Mouse (Mus musculus): Measurements from ENCODE around the gene Asxl1. TPM values are rescaled to one million over a fixed set of nuclear protein-coding genes. Genes with fewer than 3 reads are reported as not detected.

Gene Asxl1
- polyA plus RNA-seq, 1 experiment from 2014 or later: 9.0 TPM

DNA sequence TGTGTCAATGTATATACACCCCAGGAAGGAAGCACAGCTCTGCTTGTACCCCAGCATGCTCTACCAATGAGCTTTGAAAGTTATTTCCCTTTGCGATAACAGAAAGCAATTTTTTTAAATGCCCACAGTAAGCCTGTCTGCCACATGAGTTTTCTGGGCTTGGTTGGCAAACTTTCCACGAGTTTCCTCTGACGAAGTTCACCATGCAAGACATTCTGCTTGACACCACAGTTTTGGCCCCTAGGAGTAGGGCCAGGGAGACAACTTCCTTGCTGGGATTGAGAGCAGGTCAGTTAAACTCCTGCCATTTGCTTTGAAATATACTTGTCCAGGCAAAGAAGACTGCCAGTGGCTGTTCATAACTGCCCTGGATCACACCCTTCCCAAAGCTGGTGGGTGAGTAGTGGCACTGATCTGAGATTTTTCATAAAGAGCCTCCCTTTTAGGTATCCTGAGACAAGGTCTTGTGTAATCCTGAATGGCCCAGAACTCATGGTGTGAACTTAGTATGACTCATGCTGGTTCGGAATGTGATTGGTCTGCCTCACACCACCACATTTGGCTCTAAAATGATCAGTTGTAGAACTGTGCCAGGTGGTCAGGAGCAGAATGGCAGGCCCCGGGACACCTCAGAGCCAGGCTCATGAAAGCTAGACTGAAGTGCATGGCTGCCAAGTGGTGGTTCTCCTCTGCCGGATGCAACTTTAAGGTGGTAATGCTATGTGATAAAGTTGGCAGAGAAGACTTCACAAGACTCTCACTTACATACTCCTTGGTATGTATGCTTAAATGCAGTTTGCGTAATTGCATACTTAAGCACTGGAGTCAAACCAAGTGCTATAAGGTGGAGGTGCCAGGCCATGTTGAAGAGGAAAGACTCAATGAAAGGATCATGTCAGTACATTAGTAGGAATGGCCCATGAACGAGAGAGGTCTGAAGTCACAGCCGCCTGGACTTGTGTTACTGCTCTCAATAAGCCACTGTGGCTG is 7.0 kb upstream of the Asxl1 start:
- 92% methylated on average over 9 of the region's 9 CpGs for WGBS
- Histone ChIP-seq H3K9ac (ENCODE audit: low read depth, low read length) (no peak overlapping the region), H3K27me3 (ENCODE audit: control insufficient read depth, insufficient read depth, low read depth, low read length) (no peaks in the 10 kb centered on the region), H3K4me2 (ENCODE audit: low read length) (no peak overlapping the region), H3K4me1 (ENCODE audit: control insufficient read depth, insufficient read depth, low read length) (no peaks in the 10 kb centered on the region), H3K4me3 (ENCODE audit: low read depth, low read length) (no peak overlapping the region), H3K36me3 (ENCODE audit: control insufficient read depth, insufficient read depth, low read length) (no peaks in the 10 kb centered on the region), H3K9me3 (replicated peaks; ENCODE audit: control insufficient read depth, low read length, poor library complexity, severe bottlenecking) (no peaks in the 10 kb centered on the region), H3K27ac (ENCODE audit: low read length) (no peak overlapping the region)
- ATAC-seq: no peak

DNA sequence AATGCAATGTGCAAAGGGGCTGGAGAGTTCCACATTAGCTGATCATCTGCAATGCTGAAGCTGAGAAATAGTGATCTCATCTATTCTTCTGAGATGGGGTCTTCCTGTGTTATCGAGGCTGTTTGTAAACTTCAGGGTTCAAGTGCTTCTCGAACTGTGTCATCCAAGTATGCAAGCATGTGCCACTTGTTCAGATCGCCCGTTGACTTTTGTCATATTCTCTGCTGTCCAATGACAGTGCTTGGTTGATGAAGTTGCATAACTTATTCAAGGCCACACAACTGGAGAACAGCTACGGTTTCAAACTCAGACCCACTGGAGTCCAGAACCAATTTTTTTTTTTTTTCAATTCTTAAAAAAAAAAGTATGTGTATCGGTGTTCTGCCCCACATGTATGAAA is 3.5 kb upstream of the Asxl1 start:
- no peak overlapping the region for H3K4me2 ChIP-seq (ENCODE audit: low read length)
- 94% methylated on average over 6 of the region's 6 CpGs for WGBS
- H3K27ac ChIP-seq (ENCODE audit: low read length): no peak overlapping the region
- no peaks in the 10 kb centered on the region for H3K36me3 ChIP-seq (ENCODE audit: control insufficient read depth, insufficient read depth, low read length)
- no peak for ATAC-seq
- no peak overlapping the region for H3K9ac ChIP-seq (ENCODE audit: low read depth, low read length)
- H3K4me1 ChIP-seq (ENCODE audit: control insufficient read depth, insufficient read depth, low read length): peaks cover 5% of the 10 kb centered on the region; the same call in 1 of the 2 replicates
- H3K27me3 ChIP-seq (ENCODE audit: control insufficient read depth, insufficient read depth, low read depth, low read length): no peaks in the 10 kb centered on the region
- H3K9me3 ChIP-seq (replicated peaks; ENCODE audit: control insufficient read depth, low read length, poor library complexity, severe bottlenecking): no peaks in the 10 kb centered on the region
- H3K4me3 ChIP-seq (ENCODE audit: low read depth, low read length): no peak overlapping the region

DNA sequence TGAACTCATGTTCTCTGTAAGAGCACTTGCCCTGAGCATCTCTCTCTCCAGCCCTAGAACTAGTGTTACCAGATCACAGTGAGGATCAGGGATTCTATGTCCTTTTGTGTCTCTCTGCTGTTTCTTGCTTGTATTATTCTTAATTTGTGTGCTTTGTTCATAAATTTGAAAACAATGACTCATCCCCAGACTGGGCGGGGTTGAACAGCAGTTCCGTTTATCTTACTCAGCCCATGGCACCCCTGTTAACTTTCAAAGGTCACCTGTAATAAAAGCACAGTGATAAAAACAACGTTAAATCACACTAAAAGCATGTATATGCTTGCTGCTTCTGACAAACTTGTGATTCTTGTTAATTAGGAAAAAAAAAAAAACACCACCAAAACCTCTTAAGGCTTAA is 3.0 kb upstream of the Asxl1 start:
- Histone ChIP-seq H3K4me2 (ENCODE audit: low read length) (no peak overlapping the region), H3K36me3 (ENCODE audit: control insufficient read depth, insufficient read depth, low read length) (no peaks in the 10 kb centered on the region), H3K27me3 (ENCODE audit: control insufficient read depth, insufficient read depth, low read depth, low read length) (no peaks in the 10 kb centered on the region), H3K9me3 (replicated peaks; ENCODE audit: control insufficient read depth, low read length, poor library complexity, severe bottlenecking) (no peaks in the 10 kb centered on the region), H3K9ac (ENCODE audit: low read depth, low read length) (no peak overlapping the region), H3K4me3 (ENCODE audit: low read depth, low read length) (no peak overlapping the region), H3K4me1 (ENCODE audit: control insufficient read depth, insufficient read depth, low read length) (peaks cover 9% of the 10 kb centered on the region), H3K27ac (ENCODE audit: low read length) (no peak overlapping the region)
- ATAC-seq: no peak
- 91% methylated on average over 3 of the region's 3 CpGs for WGBS

DNA sequence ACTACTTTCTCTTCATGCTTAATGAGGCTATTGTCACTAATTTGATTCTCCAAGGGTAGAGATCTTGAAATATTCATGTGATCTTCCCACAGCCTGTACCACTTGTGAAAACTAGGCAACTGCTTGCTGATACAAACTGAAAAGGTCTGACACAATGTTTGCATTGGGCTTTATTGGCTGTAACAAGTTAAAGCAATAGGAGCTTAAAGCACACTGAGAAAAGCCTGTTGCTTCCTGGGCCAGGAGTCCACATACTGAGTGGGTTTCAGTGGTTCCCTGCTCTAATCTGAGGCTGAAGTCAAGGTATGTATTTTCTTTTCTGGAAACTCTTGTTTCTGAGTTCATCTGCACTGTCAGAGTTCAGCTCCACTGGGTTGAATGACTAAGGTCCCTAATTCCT is 2.4 kb upstream of the Asxl1 start:
- H3K4me3 ChIP-seq (ENCODE audit: low read depth, low read length): no peak overlapping the region
- H3K27ac ChIP-seq (ENCODE audit: low read length): no peak overlapping the region
- no peak overlapping the region for H3K9ac ChIP-seq (ENCODE audit: low read depth, low read length)
- no peak for ATAC-seq
- peaks cover 12% of the 10 kb centered on the region for H3K4me1 ChIP-seq (ENCODE audit: control insufficient read depth, insufficient read depth, low read length)
- no peak overlapping the region for H3K4me2 ChIP-seq (ENCODE audit: low read length)
- no peaks in the 10 kb centered on the region for H3K9me3 ChIP-seq (replicated peaks; ENCODE audit: control insufficient read depth, low read length, poor library complexity, severe bottlenecking)
- no peaks in the 10 kb centered on the region for H3K27me3 ChIP-seq (ENCODE audit: control insufficient read depth, insufficient read depth, low read depth, low read length)
- no peaks in the 10 kb centered on the region for H3K36me3 ChIP-seq (ENCODE audit: control insufficient read depth, insufficient read depth, low read length)

DNA sequence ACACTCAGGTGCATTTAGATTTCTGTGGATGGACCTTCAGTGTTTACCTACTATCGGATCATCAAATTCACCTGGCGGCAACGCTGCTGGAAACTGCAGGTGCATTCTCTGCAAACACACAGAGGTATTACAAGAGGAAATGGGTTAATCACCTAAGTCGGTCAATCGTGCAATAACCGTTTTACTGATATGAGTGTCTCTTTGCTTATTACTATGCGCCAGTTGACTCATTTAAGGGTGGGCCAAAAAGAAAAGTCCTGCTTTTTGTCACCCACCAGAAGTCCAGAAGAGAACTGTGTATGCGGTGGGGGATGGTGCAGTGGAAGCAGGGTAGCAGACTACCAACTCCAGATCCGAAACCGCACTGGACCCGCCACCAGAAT is 567 bp upstream of the Asxl1 start:
- WGBS: 5% methylated on average over 11 of the region's 11 CpGs
- Histone ChIP-seq H3K9ac (ENCODE audit: low read depth, low read length) (peak overlapping the region; percentile 63), H3K4me2 (ENCODE audit: low read length) (peak overlapping the region; percentile 66), H3K9me3 (replicated peaks; ENCODE audit: control insufficient read depth, low read length, poor library complexity, severe bottlenecking) (no peaks in the 10 kb centered on the region), H3K27ac (ENCODE audit: low read length) (peak overlapping the region; percentile 79), H3K4me3 (ENCODE audit: low read depth, low read length) (peak overlapping the region; percentile 88), H3K27me3 (ENCODE audit: control insufficient read depth, insufficient read depth, low read depth, low read length) (no peaks in the 10 kb centered on the region), H3K4me1 (ENCODE audit: control insufficient read depth, insufficient read depth, low read length) (peaks cover 25% of the 10 kb centered on the region), H3K36me3 (ENCODE audit: control insufficient read depth, insufficient read depth, low read length) (no peaks in the 10 kb centered on the region)
- ATAC-seq: no peak

DNA sequence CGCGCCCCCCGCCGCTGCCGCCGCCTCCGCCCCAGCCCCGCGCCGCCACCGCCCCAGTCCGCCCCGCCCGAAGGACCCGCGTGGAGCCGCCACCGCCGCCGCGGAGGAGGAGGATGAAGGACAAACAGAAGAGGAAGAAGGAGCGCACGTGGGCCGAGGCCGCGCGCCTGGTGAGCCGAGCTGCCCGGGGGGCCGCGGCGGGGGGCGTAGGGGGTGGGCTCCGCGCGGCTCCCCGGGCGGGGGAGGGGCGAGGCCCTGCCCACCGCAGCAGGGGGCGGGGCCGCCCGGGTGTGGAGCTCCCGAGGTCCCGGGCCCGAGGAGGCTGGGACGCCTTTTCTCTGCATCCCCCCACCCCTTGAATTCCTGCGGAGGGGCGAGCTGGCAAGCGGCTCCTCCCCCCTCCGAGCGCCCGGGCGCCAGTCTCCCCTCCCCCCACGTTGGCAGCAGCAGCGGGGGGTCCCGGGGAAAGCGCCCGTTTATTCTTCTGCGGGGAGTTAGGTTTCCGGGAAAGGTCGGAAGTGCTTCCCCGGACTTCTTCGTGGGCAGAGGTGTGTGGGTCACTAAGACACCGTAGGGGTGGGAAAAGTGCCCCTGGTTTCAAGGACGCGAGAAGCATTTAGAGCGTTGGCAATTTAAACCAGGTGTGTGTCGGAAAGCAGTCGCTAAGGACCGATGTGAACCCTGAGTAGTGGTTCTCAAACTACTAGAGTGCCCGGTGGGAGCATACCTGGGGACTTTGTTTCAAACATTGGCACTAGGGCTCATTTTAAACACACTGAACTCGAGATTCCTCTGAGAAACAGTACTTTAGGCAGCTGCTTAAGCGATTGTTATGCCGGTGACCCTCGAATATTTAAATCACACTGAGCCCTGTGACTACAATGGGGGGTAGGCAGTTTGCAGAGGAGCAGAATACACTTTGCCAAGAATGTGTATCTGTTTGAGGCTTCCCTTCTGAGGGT is 873 bp downstream of the Asxl1 start:
- H3K4me2 ChIP-seq (ENCODE audit: low read length): peak overlapping the region; percentile 62
- no peaks in the 10 kb centered on the region for H3K9me3 ChIP-seq (replicated peaks; ENCODE audit: control insufficient read depth, low read length, poor library complexity, severe bottlenecking)
- H3K4me3 ChIP-seq (ENCODE audit: low read depth, low read length): peak overlapping the region; percentile 88
- H3K9ac ChIP-seq (ENCODE audit: low read depth, low read length): peak overlapping the region; percentile 79
- no peaks in the 10 kb centered on the region for H3K36me3 ChIP-seq (ENCODE audit: control insufficient read depth, insufficient read depth, low read length)
- ATAC-seq: peak; percentile 21
- no peaks in the 10 kb centered on the region for H3K27me3 ChIP-seq (ENCODE audit: control insufficient read depth, insufficient read depth, low read depth, low read length)
- H3K4me1 ChIP-seq (ENCODE audit: control insufficient read depth, insufficient read depth, low read length): peaks cover 32% of the 10 kb centered on the region
- peak overlapping the region; percentile 96 for H3K27ac ChIP-seq (ENCODE audit: low read length)
- under 1% methylated on average over 60 of the region's 76 CpGs for WGBS

DNA sequence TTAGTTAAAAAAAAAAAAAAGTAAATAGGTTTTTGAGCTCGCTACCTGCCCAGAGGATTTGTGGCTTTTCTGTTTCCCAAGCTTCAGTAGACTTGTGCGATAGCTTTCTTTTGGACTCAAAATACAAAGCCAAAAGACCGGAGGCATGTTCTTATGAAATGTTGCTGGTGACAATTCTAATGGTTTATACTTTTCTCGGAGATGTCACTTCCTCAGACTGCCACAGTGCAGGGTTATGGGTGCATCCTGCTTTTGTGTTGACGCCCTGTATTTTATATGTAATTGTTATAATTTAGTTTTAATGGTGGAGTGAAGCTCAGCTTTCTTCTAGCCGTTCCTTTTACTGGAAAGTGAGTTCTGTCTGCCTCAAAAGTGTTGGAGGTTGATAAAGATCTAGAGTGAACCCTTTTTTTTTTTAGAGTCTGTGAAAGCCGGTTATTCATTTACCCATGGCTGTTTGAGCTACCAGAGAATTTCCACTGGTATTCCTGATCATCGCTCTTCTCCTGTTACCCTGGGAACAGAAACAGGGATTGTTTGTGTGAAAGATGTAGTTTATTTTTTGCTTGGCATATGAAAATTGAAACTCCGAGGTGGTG is 1.7 kb downstream of the Asxl1 start:
- ATAC-seq: no peak
- H3K4me1 ChIP-seq (ENCODE audit: control insufficient read depth, insufficient read depth, low read length): peaks cover 32% of the 10 kb centered on the region
- H3K9ac ChIP-seq (ENCODE audit: low read depth, low read length): peak overlapping the region; percentile 79
- H3K9me3 ChIP-seq (replicated peaks; ENCODE audit: control insufficient read depth, low read length, poor library complexity, severe bottlenecking): no peaks in the 10 kb centered on the region
- no peaks in the 10 kb centered on the region for H3K36me3 ChIP-seq (ENCODE audit: control insufficient read depth, insufficient read depth, low read length)
- H3K27ac ChIP-seq (ENCODE audit: low read length): peak overlapping the region; percentile 96
- H3K4me3 ChIP-seq (ENCODE audit: low read depth, low read length): peak overlapping the region; percentile 88
- 8% methylated on average over 9 of the region's 9 CpGs for WGBS
- H3K27me3 ChIP-seq (ENCODE audit: control insufficient read depth, insufficient read depth, low read depth, low read length): no peaks in the 10 kb centered on the region
- H3K4me2 ChIP-seq (ENCODE audit: low read length): peak overlapping the region; percentile 62

DNA sequence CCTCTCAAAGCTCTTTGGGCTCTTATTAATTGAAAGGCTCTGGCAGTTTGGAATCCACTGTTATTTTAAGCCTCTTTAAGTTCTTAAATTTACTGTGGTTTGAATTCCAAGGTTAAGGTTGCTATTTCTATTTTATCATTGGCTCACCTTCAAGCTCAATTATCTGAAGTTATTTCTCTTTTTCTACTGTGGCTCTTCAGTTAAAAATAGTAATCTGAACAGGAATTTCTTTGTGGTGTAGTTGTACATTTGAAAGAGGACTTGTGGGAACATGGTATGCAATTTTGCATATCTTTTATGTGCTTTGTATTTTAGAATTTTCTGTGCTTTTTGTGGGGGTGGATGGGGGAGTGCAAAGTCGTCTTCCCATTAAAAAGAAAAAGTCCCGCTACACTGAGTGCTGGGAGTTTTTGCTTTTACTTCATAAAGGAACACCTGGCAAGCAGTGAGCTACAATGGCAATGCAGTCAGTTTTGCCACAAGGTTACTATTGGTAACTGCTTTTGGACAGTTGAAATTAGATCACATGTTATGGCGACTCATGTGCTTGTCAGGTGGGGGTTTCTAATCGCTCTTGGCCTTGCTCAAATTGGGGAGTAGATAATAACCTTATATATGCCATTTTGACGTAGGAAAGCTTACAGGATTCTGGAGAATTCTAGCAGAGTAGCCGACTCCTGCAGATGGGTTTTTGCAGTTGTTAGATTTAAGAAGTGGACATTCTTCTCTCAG is 2.6 kb downstream of the Asxl1 start:
- Histone ChIP-seq H3K9me3 (replicated peaks; ENCODE audit: control insufficient read depth, low read length, poor library complexity, severe bottlenecking) (no peaks in the 10 kb centered on the region), H3K4me3 (ENCODE audit: low read depth, low read length) (no peak overlapping the region), H3K9ac (ENCODE audit: low read depth, low read length) (no peak overlapping the region), H3K4me2 (ENCODE audit: low read length) (peak overlapping the region; percentile 62), H3K4me1 (ENCODE audit: control insufficient read depth, insufficient read depth, low read length) (peaks cover 32% of the 10 kb centered on the region), H3K27me3 (ENCODE audit: control insufficient read depth, insufficient read depth, low read depth, low read length) (no peaks in the 10 kb centered on the region), H3K27ac (ENCODE audit: low read length) (no peak overlapping the region), H3K36me3 (ENCODE audit: control insufficient read depth, insufficient read depth, low read length) (peaks cover 3% of the 10 kb centered on the region; the same call in 1 of the 2 replicates)
- 48% methylated on average over 6 of the region's 6 CpGs for WGBS
- ATAC-seq: no peak

Measured in midbrain, embryonic 16.5 days (tissue).